Mouse (Mus musculus) brain, embryonic 14.5 days (tissue): ENCODE results near the gene Dcaf11.

ENCODE experiments used
- CTCF ChIP-seq: fragments of 200-500 bp; IDR thresholded peaks from 2 replicates; pipeline ENCODE4 v1.5.1; 2012; ENCODE audit warnings: inconsistent platforms, mild to moderate bottlenecking, moderate library complexity, borderline replicate concordance; ENCODE audit not compliant: insufficient read depth, insufficient read length; ENCODE audit errors: extremely low read depth
- POLR2A ChIP-seq: fragments of 200-500 bp; IDR thresholded peaks from 2 replicates; pipeline ENCODE4 v1.6.1; 2012; ENCODE audit warnings: mild to moderate bottlenecking, inconsistent platforms, borderline replicate concordance; ENCODE audit not compliant: poor library complexity, insufficient read depth, insufficient read length, severe bottlenecking; ENCODE audit errors: extremely low read depth

DNA sequence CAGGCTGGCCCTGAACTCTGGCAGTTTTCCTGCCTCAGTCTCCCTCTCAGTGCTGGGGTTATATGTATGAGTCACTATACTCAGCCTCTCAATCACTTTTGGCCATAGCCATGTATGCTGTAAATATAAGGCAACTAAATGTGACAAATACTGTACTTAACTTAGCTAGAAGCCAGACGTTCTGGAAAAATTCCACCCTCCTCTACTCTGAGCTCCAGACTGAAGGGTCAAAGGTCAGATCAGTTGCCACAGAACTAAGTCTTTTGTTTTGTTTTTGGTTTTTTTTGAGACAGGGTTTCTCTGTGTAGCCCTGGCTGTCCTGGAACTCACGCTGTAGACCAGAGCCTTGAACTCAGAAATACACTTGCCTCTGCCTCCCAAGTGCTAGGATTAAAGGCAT lies 56.1 kb downstream of the Dcaf11 start:
- TF ChIP-seq POLR2A (no peak), CTCF (no peak)
